Mouse (Mus musculus): ENCODE measurements around the gene Ndel1. TPM values are rescaled to one million over a fixed set of nuclear protein-coding genes. Genes with fewer than 3 reads are reported as not detected.
A peak's percentile ranks its signal among the peaks of the same experiment; 100 is the strongest.

Gene Ndel1
- total RNA-seq, 2 experiments from 2014 or later, result 18.9 to 41.7 TPM

GRCm38 (mm10) chr11:68896247-68896646, 24.6 kb upstream of the Ndel1 start:
- no peak for ATAC-seq (replicated peaks; ENCODE audit: poor library complexity, severe bottlenecking)

- ATAC-seq (replicated peaks; ENCODE audit: poor library complexity, severe bottlenecking), result no peak
Observed at GRCm38 (mm10) chr11:68893911-68894464, 22.3 kb upstream of the Ndel1 start.

- ATAC-seq (replicated peaks; ENCODE audit: poor library complexity, severe bottlenecking), result no peak
Observed at GRCm38 (mm10) chr11:68892233-68892832, 20.7 kb upstream of the Ndel1 start.

- ATAC-seq (replicated peaks; ENCODE audit: poor library complexity, severe bottlenecking), result no peak
Observed at GRCm38 (mm10) chr11:68891823-68892222, 20.2 kb upstream of the Ndel1 start.

DNA sequence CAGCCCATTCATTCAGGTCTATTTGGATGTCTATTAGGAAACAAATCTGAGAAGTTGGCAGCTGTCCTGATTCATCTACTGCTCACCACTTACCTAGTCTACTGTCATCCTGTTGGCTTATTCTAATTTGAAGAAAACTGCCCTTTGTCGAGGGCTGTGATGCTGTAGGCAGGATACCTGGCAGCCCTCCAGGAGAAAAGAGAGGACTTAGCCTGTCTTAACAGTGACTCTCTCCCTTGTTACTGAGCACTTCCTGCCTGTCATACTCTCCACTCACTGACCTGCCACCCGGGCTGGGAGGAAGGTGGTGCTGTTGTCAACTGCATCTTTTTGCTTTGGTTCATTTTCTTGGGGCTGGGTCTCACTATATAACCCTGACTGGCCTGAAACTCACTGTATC, 19.0 kb upstream of the Ndel1 start:
- ATAC-seq (replicated peaks; ENCODE audit: poor library complexity, severe bottlenecking), result no peak

DNA sequence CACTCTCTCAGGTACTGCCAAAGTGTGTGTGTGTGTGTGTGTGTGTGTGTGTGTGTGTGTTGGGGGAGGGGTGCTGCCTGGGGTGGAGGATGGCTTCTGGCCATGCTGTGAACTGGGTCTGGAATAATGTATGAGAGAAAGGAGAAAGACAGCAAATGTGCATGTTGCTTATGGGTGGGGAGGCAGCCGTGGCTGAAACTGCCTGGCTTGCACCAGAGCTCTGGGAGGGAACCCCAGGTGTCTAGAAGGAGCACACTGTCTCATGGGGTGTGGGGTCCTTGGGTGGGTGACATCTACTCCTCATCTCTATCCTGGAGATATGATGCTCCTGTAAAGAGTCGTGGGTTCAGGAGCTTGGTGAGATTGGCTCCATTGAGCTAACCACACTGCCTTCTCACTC, 17.0 kb upstream of the Ndel1 start:
- ATAC-seq (replicated peaks; ENCODE audit: poor library complexity, severe bottlenecking), result no peak

DNA sequence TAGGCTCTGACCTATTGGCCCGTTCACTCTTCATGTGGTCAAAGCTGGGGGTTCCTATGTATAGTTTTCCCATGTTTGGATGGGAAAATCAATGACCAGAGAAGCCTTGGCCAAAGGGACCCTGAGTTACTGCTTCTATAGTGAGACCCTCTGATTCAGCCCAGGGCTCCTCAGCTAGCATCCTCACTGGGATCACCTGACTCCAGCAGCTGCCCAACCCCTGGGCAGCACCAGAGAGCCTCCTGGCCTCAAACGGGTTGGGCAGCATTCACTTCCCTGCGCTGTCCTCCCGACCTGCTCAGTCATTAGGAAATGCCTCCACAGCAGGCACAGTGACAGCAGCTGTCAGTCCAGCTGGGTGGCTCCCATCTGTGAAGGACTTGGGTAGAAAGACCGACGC, 16.6 kb upstream of the Ndel1 start, which contains the start of gene Rnf222:
Gene Rnf222 (plus strand): TSS at position 301 of the 400 bp plus-strand sequence.
- no peak for ATAC-seq (replicated peaks; ENCODE audit: poor library complexity, severe bottlenecking)

GRCm38 (mm10) chr11:68886091-68886490, 14.4 kb upstream of the Ndel1 start:
- ATAC-seq (replicated peaks; ENCODE audit: poor library complexity, severe bottlenecking), result no peak

DNA sequence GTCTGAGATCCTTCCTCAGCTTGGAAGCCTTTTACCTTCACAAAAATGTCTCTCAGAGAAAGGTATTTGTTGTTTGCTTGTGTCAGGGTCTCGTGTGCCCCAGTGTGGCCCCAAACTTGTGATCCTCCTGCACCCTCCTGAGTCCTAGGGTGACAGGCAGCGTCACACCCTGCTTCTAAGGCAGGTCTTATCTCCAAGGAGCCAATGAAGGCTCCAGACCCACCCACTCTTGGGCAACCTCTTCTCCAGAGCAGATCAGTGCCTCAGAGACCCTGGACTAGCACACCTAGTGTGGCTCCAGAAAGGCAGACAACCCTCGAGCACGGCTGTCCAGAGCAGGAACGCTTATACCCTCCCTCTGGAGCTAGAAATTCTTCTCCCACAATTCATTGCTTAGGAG, 12.7 kb upstream of the Ndel1 start:
- ATAC-seq (replicated peaks; ENCODE audit: poor library complexity, severe bottlenecking), result no peak

DNA sequence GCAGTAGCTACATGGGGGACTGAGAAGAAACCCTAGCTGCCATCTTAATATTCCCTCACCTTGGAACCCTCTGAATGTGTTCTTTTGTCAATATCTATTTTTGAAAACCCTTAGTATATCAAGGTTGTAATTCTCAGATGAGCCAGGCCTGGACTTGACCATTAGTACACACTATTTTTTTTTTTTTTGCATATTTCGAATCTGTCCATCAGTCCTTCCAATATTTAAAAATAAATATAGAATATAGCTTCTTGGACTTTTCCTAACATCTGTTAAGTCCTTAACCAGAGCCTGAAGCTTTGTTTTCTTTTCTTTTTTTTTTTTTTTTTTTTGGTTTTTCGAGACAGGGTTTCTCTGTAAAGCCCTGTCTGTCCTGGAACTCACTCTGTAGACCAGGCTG, 12.2 kb upstream of the Ndel1 start:
- no peak for ATAC-seq (replicated peaks; ENCODE audit: poor library complexity, severe bottlenecking)

GRCm38 (mm10) chr11:68882107-68882506, 10.4 kb upstream of the Ndel1 start:
- ATAC-seq (replicated peaks; ENCODE audit: poor library complexity, severe bottlenecking), result no peak

- ATAC-seq (replicated peaks; ENCODE audit: poor library complexity, severe bottlenecking), result no peak
Observed at GRCm38 (mm10) chr11:68878811-68879210, 7.2 kb upstream of the Ndel1 start.

DNA sequence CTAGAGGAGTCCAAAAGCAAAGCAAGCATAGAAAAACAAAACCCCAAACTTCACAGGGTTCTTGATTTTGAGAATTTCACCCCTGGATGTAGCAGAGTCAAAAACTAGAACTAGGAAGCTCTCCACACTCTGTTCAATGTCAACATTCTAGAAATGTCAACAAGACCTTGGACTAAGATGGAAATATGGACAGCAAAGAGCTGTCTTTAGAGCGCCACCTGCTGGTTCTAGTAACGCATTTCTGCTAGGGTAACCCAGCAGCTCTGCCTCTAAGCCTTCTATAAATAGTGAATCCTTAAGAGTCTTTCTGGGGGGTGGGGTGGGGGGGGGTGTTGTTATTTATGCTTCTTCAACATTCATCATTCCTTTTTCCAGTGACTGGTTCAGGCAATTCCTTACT, 3.2 kb upstream of the Ndel1 start:
- peak; percentile 35; the same call in 1 of the 2 replicates for ATAC-seq (replicated peaks; ENCODE audit: poor library complexity, severe bottlenecking)

DNA sequence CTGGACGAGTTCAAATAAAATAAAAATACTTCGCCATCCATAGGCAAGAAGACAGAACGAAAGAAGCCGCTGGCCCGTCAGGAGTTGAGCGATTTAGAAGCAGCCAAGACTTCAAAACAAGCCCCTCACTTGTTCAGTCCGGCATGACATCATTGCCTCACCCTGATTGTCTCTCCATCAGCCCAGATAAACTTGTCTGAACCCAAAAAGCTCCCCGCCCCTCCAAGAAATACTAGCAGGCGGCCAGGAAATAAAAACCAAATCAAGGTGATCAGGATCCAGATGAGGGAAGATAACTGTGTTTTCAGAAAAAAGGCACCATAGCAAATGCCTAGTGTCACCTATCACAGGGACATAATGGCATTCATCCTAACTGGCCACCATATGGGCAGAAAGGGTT, 381 bp downstream of the Ndel1 start:
- ATAC-seq (replicated peaks; ENCODE audit: poor library complexity, severe bottlenecking), result no peak

DNA sequence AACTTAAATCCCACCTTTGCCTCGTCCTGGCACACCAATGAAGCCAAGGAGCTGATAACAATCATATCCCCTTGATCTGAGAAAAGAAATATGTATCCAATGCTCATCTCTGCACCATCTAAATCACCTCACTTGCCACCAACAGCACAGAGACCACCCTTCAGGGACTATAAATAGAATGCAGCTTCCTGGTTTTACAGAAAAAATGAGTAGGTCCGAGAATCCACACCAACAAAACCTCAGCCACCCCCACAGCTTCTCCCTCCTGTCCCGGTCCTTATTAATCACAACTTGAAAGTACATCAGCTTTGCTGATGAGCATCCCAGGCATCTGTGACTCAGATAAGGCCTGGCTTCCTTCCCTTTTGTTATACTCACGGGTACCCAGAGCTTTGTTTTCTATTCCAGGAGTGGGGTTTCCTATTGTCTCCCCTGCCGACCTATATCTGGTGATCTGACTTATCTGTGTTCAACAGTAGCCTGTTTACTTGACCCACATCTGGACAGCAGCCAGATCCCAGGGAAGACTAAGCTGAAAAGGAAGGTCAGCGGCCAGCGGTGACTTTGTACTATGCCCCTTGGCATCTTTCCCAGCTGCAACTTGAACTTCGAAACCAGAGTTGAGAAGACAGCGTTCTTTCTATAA, 7.0 kb downstream of the Ndel1 start:
- 0 out of 2 replicates have a peak, but pooled peaks have one; percentile 14 for ATAC-seq (replicated peaks; ENCODE audit: poor library complexity, severe bottlenecking)

DNA sequence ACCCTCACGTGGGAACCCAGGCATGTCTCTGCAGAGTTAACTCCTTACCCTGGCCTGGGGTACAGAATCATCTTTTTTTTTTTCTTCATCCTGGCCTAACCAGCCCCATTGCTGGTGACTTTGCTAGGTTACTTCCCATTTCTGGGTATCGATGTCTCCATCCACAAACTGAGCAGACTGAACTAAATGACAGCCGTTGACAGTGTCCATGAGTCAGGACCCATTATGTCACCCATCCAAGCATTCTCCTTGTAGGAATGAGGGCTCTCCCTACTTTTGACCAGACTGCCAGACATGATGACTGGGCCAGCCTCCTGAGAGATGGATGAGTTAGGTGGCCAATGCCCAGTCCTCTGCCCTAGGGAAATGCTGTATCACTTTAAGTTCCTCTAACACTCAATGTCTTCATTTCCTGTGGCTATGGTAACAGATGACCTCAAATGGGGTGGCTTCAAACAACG, 8.0 kb downstream of the Ndel1 start:
- ATAC-seq (replicated peaks; ENCODE audit: poor library complexity, severe bottlenecking), result peak; percentile 87

- ATAC-seq (replicated peaks; ENCODE audit: poor library complexity, severe bottlenecking), result no peak
Observed at GRCm38 (mm10) chr11:68862260-68862659, 9.4 kb downstream of the Ndel1 start.

DNA sequence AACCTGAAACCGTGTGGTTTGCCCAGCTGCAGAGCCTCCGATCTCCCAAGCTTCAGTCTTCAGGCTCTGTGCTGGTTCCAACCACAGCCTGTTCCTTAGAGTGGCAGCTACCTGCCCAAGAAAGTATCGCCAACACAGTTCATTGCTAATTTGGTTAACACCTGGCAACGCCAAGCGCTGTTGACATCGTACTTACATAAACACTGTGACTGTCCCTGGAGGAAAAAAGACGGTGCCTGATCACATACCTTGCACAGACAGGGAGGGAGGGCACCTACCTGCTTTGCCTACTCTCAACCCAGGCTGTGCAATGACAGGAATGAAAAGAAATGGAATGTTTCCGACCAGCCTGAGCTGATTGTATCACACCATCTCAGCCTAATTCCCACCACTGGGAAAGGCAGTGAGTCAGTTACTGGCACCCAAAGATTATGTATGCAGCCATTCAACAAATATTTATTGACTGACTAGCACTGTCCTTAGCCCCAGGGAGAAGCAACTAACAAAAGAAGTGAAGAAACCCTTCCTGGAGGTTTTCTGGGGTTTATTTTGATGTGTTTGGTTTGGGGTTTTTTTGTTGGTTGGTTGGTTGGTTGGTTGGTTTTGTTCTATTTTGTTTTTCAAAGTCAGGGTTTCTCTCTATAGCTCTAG, 11.6 kb downstream of the Ndel1 start:
- ATAC-seq (replicated peaks; ENCODE audit: poor library complexity, severe bottlenecking), result no peak

DNA sequence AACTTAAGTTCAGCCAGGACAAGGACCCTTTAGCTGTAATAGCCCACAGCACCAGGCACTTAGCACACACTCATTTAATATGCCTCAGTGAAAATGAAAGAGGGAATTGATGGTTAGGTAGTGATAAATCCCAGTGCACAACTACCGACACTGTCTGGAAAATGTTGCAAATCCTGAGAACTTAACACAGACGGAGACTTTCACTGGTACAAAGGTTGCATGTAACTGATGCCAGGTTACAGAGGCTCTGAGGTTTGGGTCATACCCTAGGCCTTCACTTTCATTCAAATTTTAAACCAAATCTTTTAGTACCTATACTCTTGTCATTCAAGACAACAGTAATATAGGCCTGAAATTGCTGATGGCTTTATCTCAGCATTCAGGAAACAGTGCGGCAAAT, 14.3 kb downstream of the Ndel1 start:
- ATAC-seq (replicated peaks; ENCODE audit: poor library complexity, severe bottlenecking), result no peak

GRCm38 (mm10) chr11:68854621-68855020, 17.0 kb downstream of the Ndel1 start:
- no peak for ATAC-seq (replicated peaks; ENCODE audit: poor library complexity, severe bottlenecking)
